9 mouse cellular contexts compared by ENCODE assay signal in the genomic region with DNA sequence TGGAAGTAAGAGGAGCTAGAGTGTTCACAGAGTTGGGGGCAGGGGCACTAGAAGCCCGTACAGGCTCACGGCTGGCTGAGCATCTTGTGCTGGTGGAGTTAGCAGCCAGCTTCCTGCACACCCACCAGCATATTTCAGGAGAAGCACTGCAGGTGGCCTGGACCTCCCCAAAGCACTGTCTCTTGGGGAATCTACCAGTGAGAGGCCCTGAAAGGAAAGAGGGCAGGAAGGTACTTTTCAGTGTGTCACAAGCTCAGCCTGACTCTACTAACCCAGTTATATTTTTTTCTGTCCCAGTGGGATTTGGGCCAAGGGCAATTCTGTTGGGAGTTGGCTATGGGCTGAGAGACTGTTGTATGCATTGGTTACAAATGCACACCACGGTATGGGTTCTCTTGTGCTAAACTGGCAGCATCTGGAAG. TPM values are rescaled to one million over a fixed set of nuclear protein-coding genes. Genes with fewer than 3 reads are reported as not detected.
DNase-seq lines count a peak whose midpoint lies in the region; ATAC-seq and TF ChIP-seq lines count a peak whose summit lies in the region.
"Had no signal": no experiment of that assay in that cellular context is flagged by ENCODE, and none has a peak within 500 bp of the region (broad histone marks: within the 10 kb centered on the region; RNA-seq: fewer than 3 reads in every experiment).

No protein-coding gene starts in this region.

- H3K4me2 ChIP-seq in liver, postnatal 0 days (ENCODE audit: low read depth, low read length) = peak overlapping the region; percentile 70

- peak overlapping the region; percentile 81 to 85 for H3K4me3 ChIP-seq in MEL (ENCODE audit: control insufficient read depth in 1 of 2, insufficient read depth in 1 of 2, low read depth in 2 of 2, low read length in 2 of 2)
- H3K4me3 ChIP-seq in liver, postnatal 0 days (ENCODE audit: low read depth, low read length) = peak overlapping the region; percentile 62

- peak; percentile 31 for DNase-seq in adrenal gland, postnatal 14 days
- no peak for DNase-seq in adrenal gland, postnatal 25 days
- DNase-seq in kidney, postnatal 10 days = peak; percentile 24
- DNase-seq in kidney, adult 8-10 months = no peak
- no peak for DNase-seq in MEL (ENCODE audit: low read depth, low spot score)
- DNase-seq in liver, postnatal 0 days = peak; percentile 37
- no peak for DNase-seq in ovary, postnatal 36 days (ENCODE audit: low spot score)
- DNase-seq in cerebellum, adult 8-10 months = no peak

- H3K4me1 ChIP-seq in MEL (ENCODE audit: control insufficient read depth in 1 of 2, insufficient read depth in 2 of 2, low read length in 2 of 2) = peaks cover 33 to 57% of the 10 kb centered on the region in 2 experiments
- peaks cover 57% of the 10 kb centered on the region for H3K4me1 ChIP-seq in liver, postnatal 0 days (ENCODE audit: insufficient read depth)

- peak; percentile 11; the same call in 1 of the 2 replicates for ATAC-seq in liver, postnatal 0 days

- TF ChIP-seq EP300 in MEL (IDR thresholded peaks at IDR 0.05; ENCODE audit: low read depth in 1 of 2, low read length in 2 of 2) = no peak
- no peak for TF ChIP-seq EP300 in liver, postnatal 0 days (IDR thresholded peaks at IDR 0.05; ENCODE audit: low read depth)

- peaks cover 54% of the 10 kb centered on the region for H3K79me2 ChIP-seq in MEL (ENCODE audit: control insufficient read depth, insufficient read depth, low read length, poor library complexity)

- 25% methylated on average over 3 of the region's 3 CpGs for WGBS in liver, postnatal 0 days (ENCODE audit: insufficient replicate concordance)

- no peaks in the 10 kb centered on the region for H3K9me3 ChIP-seq in MEL (replicated peaks; ENCODE audit: insufficient read depth, low read length)
- H3K9me3 ChIP-seq in liver, postnatal 0 days (ENCODE audit: low read length) = no peaks in the 10 kb centered on the region

- H3K36me3 ChIP-seq in MEL (ENCODE audit: control insufficient read depth in 1 of 2, insufficient read depth in 2 of 2, low read length in 2 of 2) = peaks cover 0 to 48% of the 10 kb centered on the region in 2 experiments; a peak in 3 of 4 replicates
- 0 out of 2 replicates have a peak, but pooled peaks cover 4% of the 10 kb centered on the region for H3K36me3 ChIP-seq in liver, postnatal 0 days (replicated peaks; ENCODE audit: insufficient read depth, low read length)

- peak overlapping the region; percentile 25 for H3K27ac ChIP-seq in MEL (ENCODE audit: control insufficient read depth, low read depth, low read length)
- H3K27ac ChIP-seq in liver, postnatal 0 days (ENCODE audit: low read depth) = peak overlapping the region; percentile 96

- no peak for TF ChIP-seq CTCF in MEL (IDR thresholded peaks at IDR 0.05 in 2 of 3, conservative IDR thresholded peaks at IDR 0.05 in 1 of 3; ENCODE audit: control insufficient read depth in 1 of 3, insufficient read depth in 1 of 3, low read depth in 2 of 3, low read length in 3 of 3, poor library complexity in 1 of 3, severe bottlenecking in 1 of 3)
- TF ChIP-seq CTCF in liver, postnatal 0 days (IDR thresholded peaks at IDR 0.05; ENCODE audit: low read depth) = no peak

- no peak for TF ChIP-seq RAD21 in MEL (IDR thresholded peaks at IDR 0.05; ENCODE audit: low read depth, low read length)

- no peak for TF ChIP-seq POLR2A in MEL (IDR thresholded peaks at IDR 0.05; ENCODE audit: control insufficient read depth in 1 of 2, insufficient read depth in 1 of 2, low read depth in 1 of 2, low read length in 2 of 2, poor library complexity in 1 of 2)

- H3K9ac ChIP-seq in MEL (ENCODE audit: control insufficient read depth, low read depth, low read length, poor library complexity, severe bottlenecking) = peak overlapping the region; percentile 92
- peak overlapping the region; percentile 80 for H3K9ac ChIP-seq in liver, postnatal 0 days (replicated peaks)

- H3K27me3 ChIP-seq in MEL (ENCODE audit: control insufficient read depth in 1 of 2, insufficient read depth in 2 of 2, low read length in 2 of 2) = no peaks in the 10 kb centered on the region
- no peaks in the 10 kb centered on the region for H3K27me3 ChIP-seq in liver, postnatal 0 days (ENCODE audit: insufficient read depth, low read length)

TF ChIP-seq in MEL, 35 proteins besides CTCF, POLR2A, EP300 and RAD21:
- TF ChIP-seq MAX (IDR thresholded peaks at IDR 0.05; ENCODE audit: low read length) = no peak
- TF ChIP-seq MXI1 (IDR thresholded peaks at IDR 0.05; ENCODE audit: low read depth, low read length) = no peak
- no peak for TF ChIP-seq SIN3A (IDR thresholded peaks at IDR 0.05; ENCODE audit: low read length)
- no peak for TF ChIP-seq MAFK (IDR thresholded peaks at IDR 0.05; ENCODE audit: borderline replicate concordance, low read depth, low read length)
- TF ChIP-seq POLR2AphosphoS5 (IDR thresholded peaks at IDR 0.05; ENCODE audit: borderline replicate concordance, low read depth, low read length) = no peak
- no peak for TF ChIP-seq RCOR1 (IDR thresholded peaks at IDR 0.05; ENCODE audit: low read depth, low read length)
- no peak for TF ChIP-seq USF2 (IDR thresholded peaks at IDR 0.05; ENCODE audit: borderline replicate concordance in 1 of 2, insufficient read depth in 1 of 2, low read depth in 1 of 2, low read length in 2 of 2)
- no peak for TF ChIP-seq SMC3 (IDR thresholded peaks at IDR 0.05; ENCODE audit: low read depth, low read length)
- TF ChIP-seq ZNF384 (IDR thresholded peaks at IDR 0.05; ENCODE audit: low read depth, low read length) = no peak
- no peak for TF ChIP-seq TAL1 (IDR thresholded peaks at IDR 0.05; ENCODE audit: low read length)
- no peak for TF ChIP-seq MEF2A (IDR thresholded peaks at IDR 0.05; ENCODE audit: extremely low read depth, insufficient replicate concordance, low read depth, low read length, poor library complexity, severe bottlenecking)
- TF ChIP-seq MYC (IDR thresholded peaks at IDR 0.05; ENCODE audit: low read depth, low read length) = no peak
- no peak for TF ChIP-seq TCF12 (IDR thresholded peaks at IDR 0.05; ENCODE audit: low read depth, low read length)

RNA-seq across cellular contexts. Expression of a gene that starts 1.8 kb away (rescaled TPM):
- 13.2 and 34.2 TPM in 2 replicates for total RNA-seq in adrenal gland, postnatal 14 days (2021)
- 7.9 and 17.4 TPM in 2 replicates for total RNA-seq in adrenal gland, postnatal 25 days (2021)
- total RNA-seq in MEL (2012; rRNA removed) = 69.4 and 73.0 TPM in 2 replicates
- 10 to 100 TPM in 1 of 2 experiments, not detected in 1; 71.3 TPM for polyA plus RNA-seq in MEL (2012; ENCODE audit: insufficient read depth in 1 of 2, insufficient read length in 2 of 2, low read depth in 1 of 2, low replicate concordance in 2 of 2, missing spikeins in 1 of 2)
- polyA plus RNA-seq in liver, postnatal 0 days (2015; fragmentation: Nextera tagmentation; extraction: Ambion mirVana) = 11.3 and 13.3 TPM in 2 replicates

RNA-seq across cellular contexts. Expression of a gene that starts 48.2 kb away (rescaled TPM):
- 0.64 and 3.6 TPM in 2 replicates for total RNA-seq in adrenal gland, postnatal 14 days (2021)
- total RNA-seq in adrenal gland, postnatal 25 days (2021) = 0.46 TPM in 1 of 2 replicates, not detected in the other
- total RNA-seq in MEL (2012; rRNA removed) = not detected in 2 replicates
- not detected for polyA plus RNA-seq in MEL (2012; ENCODE audit: insufficient read depth in 1 of 2, insufficient read length in 2 of 2, low read depth in 1 of 2, low replicate concordance in 2 of 2, missing spikeins in 1 of 2)
- 5.6 and 7.9 TPM in 2 replicates for polyA plus RNA-seq in liver, postnatal 0 days (2015; fragmentation: Nextera tagmentation; extraction: Ambion mirVana)
- total RNA-seq: common myeloid progenitor, adult 5-6 weeks had no signal

Comparison
In these comparisons a context has a peak if more than half of its experiments do, and no peak if none do; other contexts are left out.
1. DNase-seq: peak in adrenal gland, postnatal 14 days (single experiment), kidney, postnatal 10 days (single experiment) and liver, postnatal 0 days (single experiment); none in adrenal gland, postnatal 25 days (single experiment), kidney, adult 8-10 months (0 of 2), MEL (single experiment), ovary, postnatal 36 days (single experiment) and cerebellum, adult 8-10 months (single experiment).